Mouse (Mus musculus) layer of hippocampus, adult 2 months (tissue): ENCODE results near the gene Ankrd61. TPM values are rescaled to one million over a fixed set of nuclear protein-coding genes. Genes with fewer than 3 reads are reported as not detected.

ENCODE experiments used
- DNase-seq, 2 experiments: peaks; one replicate each; pipeline ENCODE4 v3.0.0; 2022; ENCODE audit warnings: low spot score in 2 of 2
- H3K27ac ChIP-seq: fragments of 200-600 bp; 2 replicates; pipeline ENCODE4 v1.8.1; 2022
- H3K4me3 ChIP-seq: fragments of 200-600 bp; 2 replicates; pipeline ENCODE4 v1.8.1; 2022; ENCODE audit warnings: mild to moderate bottlenecking
- CTCF ChIP-seq: fragments of 200-600 bp; conservative IDR thresholded peaks from 2 replicates; pipeline ENCODE4 v1.8.1; 2022; ENCODE audit warnings: antibody characterized with exemption, mild to moderate bottlenecking, moderate library complexity
- long read RNA-seq, 2 experiments: library from polyadenylated mRNA; stranded (forward); transcript quantifications; one replicate each; pipeline ENCODE4 v2.0.0; 2021; ENCODE audit warnings: borderline mapping rate in 2 of 2
- total RNA-seq, 2 experiments: library from RNA; stranded (reverse); gene quantifications; 2 replicates each; pipeline ENCODE4 v1.2.3; 2021

Ankrd61 gene
- under 1 TPM in 1 of 2 experiments, not detected in 1; 0.41 TPM for total RNA-seq
- long read RNA-seq, experiment 1, result 0 reads
- long read RNA-seq, experiment 2, result 0 reads

DNA sequence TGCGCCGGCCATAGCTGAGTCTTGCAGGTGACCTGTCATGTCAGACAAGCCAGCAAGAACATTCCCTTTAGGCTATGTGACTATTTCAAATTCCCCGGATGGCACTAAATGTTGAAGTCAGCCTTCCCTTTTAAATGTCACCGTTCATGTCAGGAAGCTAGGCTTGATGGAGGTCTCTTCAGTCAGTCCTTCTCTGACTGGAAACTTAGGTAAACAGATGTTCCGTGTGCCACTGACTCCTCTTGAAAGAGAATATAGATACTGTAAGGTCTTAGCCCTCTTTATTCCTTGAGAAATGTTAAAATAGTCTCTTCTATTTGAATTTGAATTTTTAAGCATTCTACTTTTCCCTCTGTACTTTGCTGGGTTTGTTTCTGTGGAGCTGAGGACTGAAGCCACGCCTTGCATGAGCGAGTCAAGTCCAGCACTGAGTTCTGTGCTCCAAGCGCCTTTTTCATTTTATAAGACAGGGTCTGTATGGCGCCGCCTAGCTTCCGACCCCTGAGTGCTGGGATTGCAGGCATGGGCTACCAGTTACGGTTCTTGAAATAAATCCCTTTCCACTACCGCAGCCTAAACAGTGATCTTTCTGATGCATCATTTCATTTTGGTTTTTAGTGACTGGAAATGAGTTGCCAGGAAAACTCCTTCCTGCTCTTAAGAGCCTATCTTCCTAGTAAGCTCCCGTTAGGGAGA, at the start of gene Ankrd61:
Ankrd61 (minus strand) TSS at position 51 of the 696 bp plus-strand sequence.
- no peak within 1 kb of the TSS for H3K27ac ChIP-seq
- no peak within 1 kb of the TSS for H3K4me3 ChIP-seq
- TF ChIP-seq CTCF, result peak; percentile 23; the same call in 1 of the 2 replicates
- DNase-seq, result no peak

GRCm38 (mm10) chr5:143943231-143944125, 46.0 kb upstream of the Ankrd61 start:
- H3K4me3 ChIP-seq, result no peak overlapping the region; the same call in 1 of the 2 replicates
- no peak for TF ChIP-seq CTCF
- peak overlapping the region; percentile 92 for H3K27ac ChIP-seq
- DNase-seq, result peak; percentile 83 to 93

DNA sequence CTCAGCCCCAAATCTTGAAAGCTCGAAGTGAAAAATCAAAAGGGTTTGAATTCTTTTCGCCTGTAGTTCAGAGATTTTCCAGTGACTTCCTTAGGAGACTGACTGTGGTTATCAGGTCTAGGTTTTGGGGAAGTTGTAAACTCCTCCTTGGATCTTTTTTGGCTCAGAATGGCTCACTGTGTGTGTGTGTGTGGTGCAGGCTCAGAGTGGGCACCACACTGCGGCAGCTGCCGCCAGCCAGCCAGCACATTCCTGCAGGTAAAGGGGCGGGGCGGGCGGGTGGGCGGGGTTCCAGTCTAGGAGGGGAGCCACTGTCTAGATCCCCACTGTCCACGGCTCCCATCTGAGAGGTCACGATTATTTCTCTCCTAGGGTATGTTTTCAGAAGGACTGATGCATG, 44.1 kb upstream of the Ankrd61 start:
- no peak overlapping the region for H3K4me3 ChIP-seq
- DNase-seq, result no peak
- no peak overlapping the region for H3K27ac ChIP-seq
- no peak for TF ChIP-seq CTCF

GRCm38 (mm10) chr5:143936156-143936555, 38.7 kb upstream of the Ankrd61 start:
- H3K4me3 ChIP-seq, result no peak overlapping the region
- DNase-seq, result no peak
- no peak overlapping the region for H3K27ac ChIP-seq
- no peak for TF ChIP-seq CTCF

- no peak for DNase-seq
- Histone ChIP-seq H3K4me3 (no peak overlapping the region), H3K27ac (no peak overlapping the region)
- TF ChIP-seq CTCF, result peak; percentile 62
These were observed 36.4 kb upstream of the Ankrd61 start for GRCm38 (mm10) chr5:143933875-143934274.

GRCm38 (mm10) chr5:143933414-143933813, 35.9 kb upstream of the Ankrd61 start:
- H3K4me3 ChIP-seq, result peak overlapping the region; percentile 47
- DNase-seq, result no peak
- peak overlapping the region; percentile 6; the same call in 1 of the 2 replicates for H3K27ac ChIP-seq
- TF ChIP-seq CTCF, result no peak

DNA sequence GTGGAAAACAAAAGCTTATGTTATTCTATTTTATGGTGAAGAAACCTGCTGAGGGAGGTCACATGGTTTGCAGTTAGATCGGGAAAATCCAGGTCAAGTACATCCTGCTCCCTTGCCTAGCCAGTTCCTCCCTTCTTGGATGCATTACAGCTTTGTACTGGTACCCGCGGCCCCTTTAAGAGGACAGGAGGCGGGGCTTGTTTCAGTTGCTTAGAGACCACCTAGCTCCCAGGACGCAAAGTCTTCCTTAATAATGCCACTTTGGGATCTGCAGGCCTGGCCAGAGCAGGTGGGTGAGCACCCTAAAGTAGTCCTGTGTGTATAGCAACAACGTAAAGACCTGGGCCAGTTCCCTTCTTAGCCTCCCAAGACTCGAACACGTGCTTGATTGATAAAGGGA, 35.3 kb upstream of the Ankrd61 start, which contains the start of gene Rsph10b:
Rsph10b (plus strand) TSS at position 205 of the 400 bp plus-strand sequence.
- DNase-seq, result no peak
- peak within 1 kb of the TSS; percentile 47 for H3K4me3 ChIP-seq
- H3K27ac ChIP-seq, result peak within 1 kb of the TSS; percentile 6; the same call in 1 of the 2 replicates
- no peak for TF ChIP-seq CTCF

GRCm38 (mm10) chr5:143931863-143932580, 34.5 kb upstream of the Ankrd61 start:
- TF ChIP-seq CTCF, result no peak
- 0 out of 2 replicates have a peak overlapping the region, but pooled peaks have one; percentile 6 for H3K27ac ChIP-seq
- no peak for DNase-seq
- no peak overlapping the region for H3K4me3 ChIP-seq

- no peak for DNase-seq
- Histone ChIP-seq H3K27ac (no peak overlapping the region), H3K4me3 (no peak overlapping the region)
- TF ChIP-seq CTCF, result no peak
These were observed 33.2 kb upstream of the Ankrd61 start for GRCm38 (mm10) chr5:143930656-143931055.

DNA sequence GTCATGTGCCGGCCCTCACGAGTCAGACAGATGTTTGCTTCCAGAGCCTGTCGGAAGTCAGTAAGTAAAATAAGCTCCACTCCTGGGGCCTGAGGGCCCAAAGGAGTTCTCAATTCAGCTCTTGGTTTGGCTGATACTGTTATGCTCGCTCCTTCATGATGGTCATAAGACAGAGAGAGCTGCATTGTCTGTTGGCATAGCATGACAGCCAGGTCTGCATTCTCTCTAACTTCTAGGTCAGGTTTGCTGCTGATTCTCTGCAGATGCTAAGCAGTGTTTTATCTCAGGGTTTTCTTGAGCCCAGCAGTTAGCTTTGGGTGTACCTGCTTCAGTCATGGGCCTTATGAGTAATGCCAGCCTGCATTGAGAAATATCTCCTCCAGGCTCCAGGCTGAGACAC, 31.8 kb upstream of the Ankrd61 start:
- Histone ChIP-seq H3K27ac (no peak overlapping the region), H3K4me3 (no peak overlapping the region)
- DNase-seq, result no peak
- TF ChIP-seq CTCF, result no peak

GRCm38 (mm10) chr5:143927875-143928274, 30.4 kb upstream of the Ankrd61 start, which contains the start of gene Gm42421:
Gene Gm42421 (plus strand): TSS chr5:143928175.
- no peak for TF ChIP-seq CTCF
- H3K27ac ChIP-seq, result no peak within 1 kb of the TSS
- no peak for DNase-seq
- no peak within 1 kb of the TSS for H3K4me3 ChIP-seq

- no peak for TF ChIP-seq CTCF
- no peak for DNase-seq
- Histone ChIP-seq H3K4me3 (no peak overlapping the region), H3K27ac (no peak overlapping the region)
These were observed 27.4 kb upstream of the Ankrd61 start for GRCm38 (mm10) chr5:143924781-143925452.
